Mouse (Mus musculus): ENCODE results near the gene Aldh4a1.

GRCm38 (mm10) chr4:139583629-139584245 is 38.9 kb upstream of the Aldh4a1 start:
- TF ChIP-seq POLR2A (IDR thresholded peaks at IDR 0.05; ENCODE audit: insufficient read depth, low read depth, low read length) (no peak), CTCF (IDR thresholded peaks at IDR 0.05) (no peak)
